Mouse (Mus musculus): ENCODE data around the gene Synpo2. TPM values are rescaled to one million over a fixed set of nuclear protein-coding genes. Genes with fewer than 3 reads are reported as not detected.

Gene Synpo2
- total and polyA plus RNA-seq, 2 experiments from 2014 or later, result 14.7 to 17.9 TPM

- TF ChIP-seq EP300 (IDR thresholded peaks at IDR 0.05; ENCODE audit: low read depth), result no peak
- TF ChIP-seq CTCF (IDR thresholded peaks at IDR 0.05; ENCODE audit: low read depth), result no peak
- ATAC-seq (ENCODE audit: insufficient read depth, low read depth) (peak; percentile 51; the same call in 1 of the 2 replicates), DNase-seq (ENCODE audit: low spot score) (no peak)
- Histone ChIP-seq H3K9ac (replicated peaks; ENCODE audit: low read depth, low read length) (no peak overlapping the region), H3K4me1 (ENCODE audit: control insufficient read depth, insufficient read depth) (peaks cover 6% of the 10 kb centered on the region; the same call in 1 of the 2 replicates), H3K27ac (ENCODE audit: low read depth) (no peak overlapping the region), H3K4me2 (ENCODE audit: low read depth, low read length) (no peak overlapping the region), H3K36me3 (replicated peaks; ENCODE audit: control insufficient read depth, insufficient read depth, low read length) (no peaks in the 10 kb centered on the region), H3K4me3 (ENCODE audit: low read depth, low read length) (no peak overlapping the region), H3K27me3 (ENCODE audit: control insufficient read depth, insufficient read depth, low read length) (no peaks in the 10 kb centered on the region), H3K9me3 (replicated peaks; ENCODE audit: control insufficient read depth, low read length) (0 out of 2 replicates have a peak, but pooled peaks cover 5% of the 10 kb centered on the region)
- 58% methylated on average over 8 of the region's 8 CpGs for WGBS
Observed at GRCm38 (mm10) chr3:123053192-123053938, 182.6 kb downstream of the Synpo2 start.

- no peaks in the 10 kb centered on the region for H3K9me3 ChIP-seq (replicated peaks; ENCODE audit: control insufficient read depth, low read length)
- H3K27ac ChIP-seq (ENCODE audit: low read depth), result no peak overlapping the region
- ATAC-seq (ENCODE audit: insufficient read depth, low read depth) (no peak), DNase-seq (ENCODE audit: low spot score) (no peak)
- no peak overlapping the region for H3K4me2 ChIP-seq (ENCODE audit: low read depth, low read length)
- TF ChIP-seq CTCF (IDR thresholded peaks at IDR 0.05; ENCODE audit: low read depth), result no peak
- no peak for TF ChIP-seq EP300 (IDR thresholded peaks at IDR 0.05; ENCODE audit: low read depth)
- H3K4me3 ChIP-seq (ENCODE audit: low read depth, low read length), result no peak overlapping the region
- H3K9ac ChIP-seq (replicated peaks; ENCODE audit: low read depth, low read length), result no peak overlapping the region
- H3K27me3 ChIP-seq (ENCODE audit: control insufficient read depth, insufficient read depth, low read length), result no peaks in the 10 kb centered on the region
- no peaks in the 10 kb centered on the region for H3K36me3 ChIP-seq (replicated peaks; ENCODE audit: control insufficient read depth, insufficient read depth, low read length)
- WGBS, result 59% methylated on average over 1 of the region's 1 CpGs
- no peaks in the 10 kb centered on the region for H3K4me1 ChIP-seq (ENCODE audit: control insufficient read depth, insufficient read depth)
Observed at GRCm38 (mm10) chr3:123042308-123042707, 193.6 kb downstream of the Synpo2 start.

- DNase-seq (ENCODE audit: low spot score) (peak; percentile 93), ATAC-seq (ENCODE audit: insufficient read depth, low read depth) (peak; percentile 92)
- no peaks in the 10 kb centered on the region for H3K36me3 ChIP-seq (replicated peaks; ENCODE audit: control insufficient read depth, insufficient read depth, low read length)
- H3K4me3 ChIP-seq (ENCODE audit: low read depth, low read length), result peak within 1 kb of the TSS; percentile 55
- H3K27ac ChIP-seq (ENCODE audit: low read depth), result peak within 1 kb of the TSS; percentile 97
- TF ChIP-seq EP300 (IDR thresholded peaks at IDR 0.05; ENCODE audit: low read depth), result no peak
- TF ChIP-seq CTCF (IDR thresholded peaks at IDR 0.05; ENCODE audit: low read depth), result no peak
- peak within 1 kb of the TSS; percentile 64 for H3K4me2 ChIP-seq (ENCODE audit: low read depth, low read length)
- peak within 1 kb of the TSS; percentile 80 for H3K9ac ChIP-seq (replicated peaks; ENCODE audit: low read depth, low read length)
- H3K27me3 ChIP-seq (ENCODE audit: control insufficient read depth, insufficient read depth, low read length), result no peaks in the 10 kb centered on the region
- peaks cover 13% of the 10 kb centered on the region; the same call in 1 of the 2 replicates for H3K4me1 ChIP-seq (ENCODE audit: control insufficient read depth, insufficient read depth)
- 30% methylated on average over 7 of the region's 7 CpGs for whole genome bisulfite sequencing
- H3K9me3 ChIP-seq (replicated peaks; ENCODE audit: control insufficient read depth, low read length), result no peaks in the 10 kb centered on the region
Observed at GRCm38 (mm10) chr3:123034752-123035151, 201.2 kb downstream of the Synpo2 start, which contains the start of gene Myoz2. Myoz2 (minus strand) TSS chr3:123035015.

- H3K4me2 ChIP-seq (ENCODE audit: low read depth, low read length), result peak overlapping the region; percentile 64
- DNase-seq (ENCODE audit: low spot score) (peak; percentile 47), ATAC-seq (ENCODE audit: insufficient read depth, low read depth) (no peak; the same call in 1 of the 2 replicates)
- WGBS, result 30% methylated on average over 8 of the region's 8 CpGs
- peaks cover 13% of the 10 kb centered on the region; the same call in 1 of the 2 replicates for H3K4me1 ChIP-seq (ENCODE audit: control insufficient read depth, insufficient read depth)
- H3K27ac ChIP-seq (ENCODE audit: low read depth), result peak overlapping the region; percentile 97
- TF ChIP-seq EP300 (IDR thresholded peaks at IDR 0.05; ENCODE audit: low read depth), result no peak
- TF ChIP-seq CTCF (IDR thresholded peaks at IDR 0.05; ENCODE audit: low read depth), result no peak
- H3K4me3 ChIP-seq (ENCODE audit: low read depth, low read length), result peak overlapping the region; percentile 55
- no peaks in the 10 kb centered on the region for H3K9me3 ChIP-seq (replicated peaks; ENCODE audit: control insufficient read depth, low read length)
- no peaks in the 10 kb centered on the region for H3K27me3 ChIP-seq (ENCODE audit: control insufficient read depth, insufficient read depth, low read length)
- no peaks in the 10 kb centered on the region for H3K36me3 ChIP-seq (replicated peaks; ENCODE audit: control insufficient read depth, insufficient read depth, low read length)
- H3K9ac ChIP-seq (replicated peaks; ENCODE audit: low read depth, low read length), result peak overlapping the region; percentile 80
Observed at GRCm38 (mm10) chr3:123033804-123034203, 202.1 kb downstream of the Synpo2 start.

Other genes starting within 250 kb of the Synpo2 start
- 346 and 521 TPM in 2 replicates for gene Myoz2, start 201.1 kb downstream of the Synpo2 start, total RNA-seq (2014; rRNA removed; ENCODE audit: low replicate concordance)
- gene Myoz2, start 201.1 kb downstream of the Synpo2 start, polyA plus RNA-seq (2015; fragmentation: Nextera tagmentation; extraction: Ambion mirVana), result 574 and 591 TPM in 2 replicates
- 72.0 and 78.6 TPM in 2 replicates for gene Sec24d, start 31.3 kb upstream of the Synpo2 start, total RNA-seq (2014; rRNA removed; ENCODE audit: low replicate concordance)
- gene Sec24d, start 31.3 kb upstream of the Synpo2 start, polyA plus RNA-seq (2015; fragmentation: Nextera tagmentation; extraction: Ambion mirVana), result 45.4 and 48.8 TPM in 2 replicates
- 4.4 and 4.7 TPM in 2 replicates for gene Mettl14, start 150.0 kb upstream of the Synpo2 start, total RNA-seq (2014; rRNA removed; ENCODE audit: low replicate concordance)
- 15.1 and 15.2 TPM in 2 replicates for gene Mettl14, start 150.0 kb upstream of the Synpo2 start, polyA plus RNA-seq (2015; fragmentation: Nextera tagmentation; extraction: Ambion mirVana)
- 3.0 and 3.1 TPM in 2 replicates for gene Prss12, start 210.8 kb upstream of the Synpo2 start, total RNA-seq (2014; rRNA removed; ENCODE audit: low replicate concordance)
- 2.5 and 2.7 TPM in 2 replicates for gene Prss12, start 210.8 kb upstream of the Synpo2 start, polyA plus RNA-seq (2015; fragmentation: Nextera tagmentation; extraction: Ambion mirVana)

All from heart, postnatal 0 days (tissue).